Mouse (Mus musculus): ENCODE measurements around the gene Tmem102.

The Tmem102 gene

GRCm38 (mm10) chr11:69818871-69819270 lies 13.4 kb upstream of the Tmem102 start:
- no peak for DNase-seq

GRCm38 (mm10) chr11:69818365-69818764 lies 12.9 kb upstream of the Tmem102 start, which contains the start of gene Spem2:
Gene Spem2 (minus strand): TSS chr11:69818465.
- DNase-seq, result no peak

GRCm38 (mm10) chr11:69816520-69816919 lies 11.1 kb upstream of the Tmem102 start:
- DNase-seq, result no peak

- DNase-seq, result no peak
Measured at GRCm38 (mm10) chr11:69815155-69815554, 9.7 kb upstream of the Tmem102 start, which contains the start of gene Gm39566. Gene Gm39566 (minus strand): TSS chr11:69815298.

- no peak for DNase-seq
Measured at GRCm38 (mm10) chr11:69810280-69810679, 4.9 kb upstream of the Tmem102 start.

- no peak for DNase-seq
Measured at GRCm38 (mm10) chr11:69807641-69808040, 2.2 kb upstream of the Tmem102 start.

- no peak for DNase-seq
Measured at GRCm38 (mm10) chr11:69806378-69806777, 954 bp upstream of the Tmem102 start.

GRCm38 (mm10) chr11:69804652-69804940 lies 828 bp downstream of the Tmem102 start:
- peak in 1 of 2 experiments; percentile 25 for DNase-seq

- DNase-seq, result peak; percentile 84 to 88
Measured at GRCm38 (mm10) chr11:69803786-69804651, 1.4 kb downstream of the Tmem102 start.

GRCm38 (mm10) chr11:69803328-69803727 lies 2.1 kb downstream of the Tmem102 start:
- DNase-seq, result no peak

- DNase-seq, result peak; percentile 90 to 92
Measured at GRCm38 (mm10) chr11:69802648-69803105, 2.7 kb downstream of the Tmem102 start.

- peak; percentile 23 to 37 for DNase-seq
Measured at GRCm38 (mm10) chr11:69801379-69801977, 3.9 kb downstream of the Tmem102 start, which contains the start of gene Fgf11. Gene Fgf11 (minus strand): TSS chr11:69801857.

- peak; percentile 73 to 76 for DNase-seq
Measured at GRCm38 (mm10) chr11:69800392-69801197, 4.8 kb downstream of the Tmem102 start.

GRCm38 (mm10) chr11:69800138-69800391 lies 5.4 kb downstream of the Tmem102 start:
- DNase-seq, result peak in 1 of 2 experiments; percentile 56

GRCm38 (mm10) chr11:69799394-69800137 lies 5.9 kb downstream of the Tmem102 start:
- no peak for DNase-seq

GRCm38 (mm10) chr11:69797924-69798323 lies 7.5 kb downstream of the Tmem102 start:
- no peak for DNase-seq

GRCm38 (mm10) chr11:69795983-69796435 lies 9.4 kb downstream of the Tmem102 start:
- no peak for DNase-seq

- DNase-seq, result peak; percentile 95 to 97
Measured at GRCm38 (mm10) chr11:69795168-69795982, 10.0 kb downstream of the Tmem102 start, which contains the start of gene Chrnb1. Gene Chrnb1 (minus strand): TSS chr11:69795943.

GRCm38 (mm10) chr11:69793429-69793828 lies 12.0 kb downstream of the Tmem102 start:
- no peak for DNase-seq

- peak in 1 of 2 experiments; percentile 1 for DNase-seq
Measured at GRCm38 (mm10) chr11:69791420-69791819, 14.0 kb downstream of the Tmem102 start.

GRCm38 (mm10) chr11:69789431-69789830 lies 16.0 kb downstream of the Tmem102 start:
- no peak for DNase-seq

GRCm38 (mm10) chr11:69787306-69787705 lies 18.1 kb downstream of the Tmem102 start:
- no peak for DNase-seq

Measured in lung, postnatal 4 days (tissue).